Mouse (Mus musculus): Measurements from ENCODE around the gene Fbxo8. TPM values are rescaled to one million over a fixed set of nuclear protein-coding genes. Genes with fewer than 3 reads are reported as not detected.

The Fbxo8 gene
- polyA plus RNA-seq, 1 experiment from 2014 or later: 41.6 TPM

DNA sequence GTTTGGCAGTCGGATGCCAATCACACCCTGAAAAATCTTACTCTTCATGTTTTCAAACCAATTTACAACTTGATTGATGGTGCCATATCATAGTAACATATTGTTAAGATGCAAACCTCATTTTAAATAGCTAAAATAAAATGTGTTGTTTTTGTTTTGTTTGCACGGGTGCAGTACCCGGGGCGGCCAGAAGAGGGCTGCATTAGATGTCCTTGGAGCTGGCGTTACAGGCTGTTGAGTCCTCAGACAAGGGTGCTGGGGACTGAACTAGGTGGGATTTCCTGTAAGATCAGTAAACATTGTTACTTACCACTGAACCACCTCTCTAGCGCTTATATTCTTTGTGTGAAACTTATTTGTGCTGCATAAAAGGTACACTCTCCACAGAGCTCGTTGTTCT, 65.4 kb downstream of the Fbxo8 start:
- H3K9ac ChIP-seq: no peak overlapping the region
- 0 out of 2 replicates have a peak, but pooled peaks cover 7% of the 10 kb centered on the region for H3K27me3 ChIP-seq (replicated peaks)
- no peak overlapping the region for H3K4me2 ChIP-seq (replicated peaks)
- 40% methylated on average over 7 of the region's 7 CpGs for WGBS
- no peak overlapping the region for H3K27ac ChIP-seq
- ATAC-seq: no peak
- no peaks in the 10 kb centered on the region for H3K36me3 ChIP-seq
- H3K4me1 ChIP-seq (replicated peaks): 0 out of 2 replicates have a peak, but pooled peaks cover 6% of the 10 kb centered on the region
- no peak overlapping the region for H3K4me3 ChIP-seq (replicated peaks)
- H3K9me3 ChIP-seq: no peaks in the 10 kb centered on the region

DNA sequence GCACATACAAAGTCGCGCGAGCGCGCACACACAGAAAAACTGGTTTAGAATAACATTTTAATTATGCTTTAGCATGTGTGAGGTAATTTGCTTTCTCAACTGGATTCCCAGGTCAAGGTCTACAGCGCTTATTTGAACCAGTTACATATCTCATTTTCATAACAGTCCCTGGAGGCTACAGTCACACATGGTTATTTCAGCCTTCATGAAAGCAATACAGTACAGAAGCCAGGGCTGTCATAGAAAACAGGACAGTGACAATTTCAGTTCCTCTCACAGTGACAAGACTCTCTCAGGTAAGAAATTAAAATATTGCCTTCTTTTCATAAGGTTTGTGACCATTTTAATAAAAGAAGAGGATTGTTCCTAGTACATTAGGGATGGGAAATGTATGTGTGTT, 66.4 kb downstream of the Fbxo8 start:
- 96% methylated on average over 6 of the region's 6 CpGs for WGBS
- Histone ChIP-seq H3K4me1 (replicated peaks) (peaks cover 6% of the 10 kb centered on the region; the same call in 1 of the 2 replicates), H3K27ac (no peak overlapping the region), H3K9ac (no peak overlapping the region), H3K9me3 (no peaks in the 10 kb centered on the region), H3K27me3 (replicated peaks) (0 out of 2 replicates have a peak, but pooled peaks cover 7% of the 10 kb centered on the region), H3K36me3 (no peaks in the 10 kb centered on the region), H3K4me3 (replicated peaks) (no peak overlapping the region), H3K4me2 (replicated peaks) (no peak overlapping the region)
- no peak for ATAC-seq

DNA sequence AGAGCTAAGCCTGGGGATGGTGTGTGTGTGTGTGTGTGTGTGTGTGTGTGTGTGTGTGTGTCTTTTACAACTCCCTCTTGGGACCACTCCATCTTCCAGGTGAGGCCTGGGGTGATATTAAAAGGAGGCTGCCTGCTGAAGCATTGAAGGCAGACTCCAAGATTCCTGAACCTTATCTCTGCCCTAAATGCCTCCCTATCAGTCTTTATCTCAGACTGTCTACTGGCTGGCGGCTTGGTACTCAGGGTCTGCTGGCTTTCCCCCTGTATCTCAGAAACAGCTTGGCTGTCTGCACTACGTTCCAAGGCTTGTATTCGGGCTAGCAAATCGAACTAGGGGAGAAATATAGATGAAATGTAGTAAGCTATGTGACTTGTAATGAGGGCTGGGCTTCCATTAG, 68.2 kb downstream of the Fbxo8 start:
- H3K27me3 ChIP-seq (replicated peaks): peaks cover 7% of the 10 kb centered on the region; the same call in 1 of the 2 replicates

DNA sequence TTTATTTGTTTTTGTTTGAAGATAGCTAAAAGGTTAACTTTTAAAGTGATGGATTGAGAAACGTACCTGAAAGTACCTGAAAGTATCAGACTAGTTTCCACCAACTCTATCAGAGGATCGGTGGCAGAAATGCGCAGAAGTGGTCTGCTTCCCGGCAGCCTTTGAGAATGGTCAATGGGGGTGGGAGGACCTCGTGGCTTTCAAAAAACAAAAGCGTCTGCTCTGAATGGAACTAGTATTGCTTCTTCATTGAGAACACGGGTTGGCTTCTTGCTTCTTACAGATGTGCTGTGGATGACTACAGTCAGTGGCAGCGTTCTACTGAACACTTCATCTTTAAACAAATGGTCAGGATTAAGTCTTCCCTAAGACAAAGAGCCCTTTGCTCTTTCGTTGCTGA, 68.7 kb downstream of the Fbxo8 start:
- peaks cover 7% of the 10 kb centered on the region; the same call in 1 of the 2 replicates for H3K27me3 ChIP-seq (replicated peaks)
- H3K4me3 ChIP-seq (replicated peaks): no peak overlapping the region
- ATAC-seq: no peak
- WGBS: 24% methylated on average over 9 of the region's 9 CpGs
- no peaks in the 10 kb centered on the region for H3K9me3 ChIP-seq
- no peaks in the 10 kb centered on the region for H3K36me3 ChIP-seq
- peaks cover 18% of the 10 kb centered on the region for H3K4me1 ChIP-seq (replicated peaks)
- no peak overlapping the region for H3K4me2 ChIP-seq (replicated peaks)
- H3K27ac ChIP-seq: no peak overlapping the region
- no peak overlapping the region for H3K9ac ChIP-seq

More for the DNA sequence above, 68.2 kb downstream of the Fbxo8 start:
- 30% methylated on average over 4 of the region's 4 CpGs for WGBS
- Histone ChIP-seq H3K4me2 (replicated peaks) (no peak overlapping the region), H3K4me1 (replicated peaks) (peaks cover 18% of the 10 kb centered on the region), H3K4me3 (replicated peaks) (no peak overlapping the region), H3K36me3 (no peaks in the 10 kb centered on the region), H3K9ac (no peak overlapping the region), H3K27ac (no peak overlapping the region), H3K9me3 (no peaks in the 10 kb centered on the region)
- no peak for ATAC-seq

DNA sequence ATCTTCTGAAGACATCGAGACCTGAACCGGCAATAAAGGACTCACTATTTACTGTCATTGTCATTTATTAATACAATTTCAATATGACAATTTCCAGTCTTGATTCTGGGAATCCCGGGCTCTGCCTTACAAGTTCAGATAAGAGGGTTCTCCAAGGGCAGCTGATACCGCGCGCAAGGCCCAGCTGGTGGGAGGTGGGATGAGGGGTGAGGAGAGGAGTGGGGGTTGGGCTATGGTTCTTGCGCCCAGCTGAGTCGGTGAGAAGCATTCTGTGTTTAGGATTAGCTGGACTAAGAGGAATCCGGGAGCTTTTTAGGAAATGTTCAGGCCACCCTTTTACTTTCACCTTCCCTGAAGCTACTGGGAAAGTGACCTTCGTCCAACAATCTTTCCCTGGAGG, 69.8 kb downstream of the Fbxo8 start:
- Histone ChIP-seq H3K27me3 (replicated peaks) (peaks cover 7% of the 10 kb centered on the region; the same call in 1 of the 2 replicates), H3K4me2 (replicated peaks) (0 out of 2 replicates have a peak overlapping the region, but pooled peaks have one; percentile 7), H3K9ac (no peak overlapping the region), H3K27ac (no peak overlapping the region), H3K36me3 (no peaks in the 10 kb centered on the region), H3K4me1 (replicated peaks) (peaks cover 18% of the 10 kb centered on the region), H3K9me3 (no peaks in the 10 kb centered on the region), H3K4me3 (replicated peaks) (no peak overlapping the region)
- ATAC-seq: no peak
- 29% methylated on average over 10 of the region's 10 CpGs for WGBS

DNA sequence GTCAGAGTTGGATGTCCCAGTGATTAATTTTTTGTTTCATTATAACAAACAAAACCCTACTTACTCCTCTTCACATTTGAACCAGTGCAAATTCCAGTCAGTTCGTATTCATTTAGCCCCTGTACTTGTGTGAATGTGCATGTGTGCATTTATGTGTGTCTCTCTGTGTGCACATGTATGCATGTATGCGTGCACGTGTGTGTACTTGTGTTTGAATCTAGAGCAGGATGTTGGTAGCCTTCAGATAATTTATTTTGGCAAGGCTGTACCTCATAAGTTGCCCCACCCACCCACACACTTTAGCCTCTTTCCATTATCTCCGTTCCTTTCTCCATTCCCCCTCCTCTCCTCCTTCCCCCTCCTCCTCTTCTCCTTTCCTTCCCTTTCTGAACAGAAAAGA, 70.2 kb downstream of the Fbxo8 start:
- H3K36me3 ChIP-seq: no peaks in the 10 kb centered on the region
- no peaks in the 10 kb centered on the region for H3K9me3 ChIP-seq
- no peak for ATAC-seq
- WGBS: 38% methylated on average over 4 of the region's 4 CpGs
- H3K4me1 ChIP-seq (replicated peaks): peaks cover 18% of the 10 kb centered on the region
- no peak overlapping the region for H3K27ac ChIP-seq
- 0 out of 2 replicates have a peak overlapping the region, but pooled peaks have one; percentile 7 for H3K4me2 ChIP-seq (replicated peaks)
- no peak overlapping the region for H3K4me3 ChIP-seq (replicated peaks)
- H3K27me3 ChIP-seq (replicated peaks): peaks cover 7% of the 10 kb centered on the region; the same call in 1 of the 2 replicates
- no peak overlapping the region for H3K9ac ChIP-seq

DNA sequence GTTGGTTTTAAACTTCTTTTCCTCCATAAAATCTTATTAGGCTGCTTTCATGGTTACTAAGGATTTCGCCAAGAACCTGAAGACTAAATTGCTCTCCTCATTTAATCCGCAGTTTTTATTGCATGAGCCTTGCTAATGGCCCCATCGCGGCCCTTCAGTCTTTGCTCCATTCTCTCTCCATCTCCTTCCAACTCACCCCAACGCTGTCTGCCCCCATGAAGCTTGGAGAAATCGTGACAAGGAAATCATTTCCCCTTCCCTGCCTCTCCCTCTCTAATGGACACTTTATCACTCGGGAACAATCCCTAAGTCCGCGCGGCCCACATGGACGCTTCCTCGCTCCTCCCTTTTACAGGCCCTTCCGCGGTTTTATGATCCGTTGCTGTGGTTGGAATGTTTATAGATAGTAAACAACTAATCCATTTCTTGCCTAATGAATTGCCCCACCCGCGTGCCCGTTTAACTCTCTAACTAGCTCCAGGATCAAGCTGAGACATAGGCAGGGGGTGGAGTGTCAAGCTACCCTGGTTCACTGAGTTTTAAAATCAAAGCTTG, 71.7 kb downstream of the Fbxo8 start:
- Histone ChIP-seq H3K4me3 (replicated peaks) (peak overlapping the region; percentile 18; the same call in 1 of the 2 replicates), H3K9ac (no peak overlapping the region), H3K9me3 (no peaks in the 10 kb centered on the region), H3K27ac (no peak overlapping the region), H3K4me1 (replicated peaks) (peaks cover 18% of the 10 kb centered on the region), H3K4me2 (replicated peaks) (peak overlapping the region; percentile 62), H3K36me3 (no peaks in the 10 kb centered on the region), H3K27me3 (replicated peaks) (peaks cover 7% of the 10 kb centered on the region; the same call in 1 of the 2 replicates)
- ATAC-seq: peak; percentile 80
- WGBS: 8% methylated on average over 18 of the region's 18 CpGs

DNA sequence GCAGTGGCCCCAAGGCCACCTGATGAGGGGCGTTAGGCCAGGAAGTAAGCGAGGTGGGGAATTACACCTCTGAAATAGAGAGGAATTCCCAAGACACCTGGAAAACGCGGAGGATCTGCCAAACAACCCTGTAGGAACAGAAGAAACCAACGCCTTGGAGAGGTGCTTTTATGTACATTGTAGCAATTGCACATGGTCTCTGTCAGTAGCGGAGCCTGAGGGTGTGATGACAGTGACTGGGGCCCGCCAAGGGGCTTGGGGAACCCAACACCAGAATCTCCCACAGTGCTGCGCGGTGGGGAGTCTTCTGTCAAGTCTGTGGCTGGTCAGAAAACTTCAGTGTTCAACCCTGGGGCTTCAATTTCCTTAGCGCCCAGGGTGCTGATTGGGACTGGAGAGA, 72.5 kb downstream of the Fbxo8 start:
- no peak overlapping the region for H3K4me3 ChIP-seq (replicated peaks)
- peak overlapping the region; percentile 62 for H3K4me2 ChIP-seq (replicated peaks)
- H3K9ac ChIP-seq: no peak overlapping the region
- no peaks in the 10 kb centered on the region for H3K36me3 ChIP-seq
- peaks cover 7% of the 10 kb centered on the region; the same call in 1 of the 2 replicates for H3K27me3 ChIP-seq (replicated peaks)
- H3K9me3 ChIP-seq: no peaks in the 10 kb centered on the region
- peaks cover 18% of the 10 kb centered on the region for H3K4me1 ChIP-seq (replicated peaks)
- no peak overlapping the region for H3K27ac ChIP-seq
- WGBS: 23% methylated on average over 10 of the region's 10 CpGs
- peak; percentile 34; the same call in 1 of the 2 replicates for ATAC-seq

DNA sequence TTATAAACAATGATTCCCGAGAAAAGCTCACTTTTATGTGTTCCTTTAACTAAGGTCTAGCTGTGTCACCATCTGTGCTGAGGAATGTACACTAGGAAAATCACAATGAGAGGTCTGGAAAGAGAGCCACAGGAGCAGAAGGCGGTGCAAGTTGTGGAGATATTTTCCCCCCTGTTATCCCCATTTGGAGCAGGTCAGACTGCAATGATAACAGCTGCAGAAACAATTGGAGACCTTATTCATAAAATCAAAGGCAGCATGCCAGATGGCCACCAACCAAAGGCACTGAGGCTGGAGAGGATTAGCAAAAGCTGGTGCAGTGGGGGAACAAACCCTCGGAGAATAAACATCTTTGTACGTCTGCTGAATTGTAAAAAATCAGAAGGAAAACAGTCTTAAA, 78.3 kb downstream of the Fbxo8 start:
- H3K4me3 ChIP-seq (replicated peaks): no peak overlapping the region
- H3K27ac ChIP-seq: no peak overlapping the region
- WGBS: 31% methylated on average over 4 of the region's 4 CpGs
- no peaks in the 10 kb centered on the region; the same call in 1 of the 2 replicates for H3K27me3 ChIP-seq (replicated peaks)
- H3K4me2 ChIP-seq (replicated peaks): no peak overlapping the region
- ATAC-seq: no peak
- no peaks in the 10 kb centered on the region for H3K9me3 ChIP-seq
- no peaks in the 10 kb centered on the region; the same call in 1 of the 2 replicates for H3K4me1 ChIP-seq (replicated peaks)
- no peaks in the 10 kb centered on the region for H3K36me3 ChIP-seq
- H3K9ac ChIP-seq: no peak overlapping the region

DNA sequence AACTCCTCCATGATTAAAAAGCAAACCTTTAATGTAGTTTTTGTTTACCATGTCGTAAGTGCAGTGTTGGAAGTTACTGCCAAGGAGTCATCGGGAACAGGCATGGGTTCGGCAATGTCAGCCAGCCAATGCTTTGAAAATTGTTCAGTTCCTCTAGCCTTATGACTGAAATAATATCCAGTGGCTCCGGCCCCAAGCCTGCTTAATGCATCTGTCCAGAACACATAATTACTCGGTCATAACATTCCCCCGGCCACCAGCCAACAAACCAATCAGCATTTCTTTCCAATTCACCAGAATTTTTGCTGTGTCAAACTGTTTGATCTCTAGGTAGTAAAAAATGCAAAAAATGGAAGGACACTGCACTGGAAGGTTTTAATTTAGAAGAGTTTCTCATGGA, 88.4 kb downstream of the Fbxo8 start:
- 56% methylated on average over 6 of the region's 6 CpGs for WGBS
- no peaks in the 10 kb centered on the region for H3K27me3 ChIP-seq (replicated peaks)
- peak; percentile 20; the same call in 1 of the 2 replicates for ATAC-seq
- no peaks in the 10 kb centered on the region for H3K36me3 ChIP-seq
- no peak overlapping the region for H3K9ac ChIP-seq
- no peaks in the 10 kb centered on the region for H3K4me1 ChIP-seq (replicated peaks)
- no peak overlapping the region for H3K27ac ChIP-seq
- no peaks in the 10 kb centered on the region for H3K9me3 ChIP-seq
- no peak overlapping the region for H3K4me2 ChIP-seq (replicated peaks)
- H3K4me3 ChIP-seq (replicated peaks): no peak overlapping the region

Other genes starting within 250 kb of the Fbxo8 start
- gene Cep44, start within 50 bp of the Fbxo8 start, polyA plus RNA-seq (2015; fragmentation: Nextera tagmentation; extraction: Ambion mirVana): 28.7 and 31.5 TPM in 2 replicates